Mouse (Mus musculus) olfactory bulb, adult 2 months (tissue): ENCODE data around the gene Il33.

Experiments used
- CTCF ChIP-seq: fragments of 200-500 bp; IDR thresholded peaks from 2 replicates; pipeline ENCODE4 v1.5.1; 2012; ENCODE audit warnings: low read depth, mild to moderate bottlenecking, low read length, moderate library complexity; ENCODE audit not compliant: insufficient read depth
- POLR2A ChIP-seq: fragments of 200-500 bp; IDR thresholded peaks from 2 replicates; pipeline ENCODE4 v1.6.1; 2012; ENCODE audit warnings: mild to moderate bottlenecking, low read depth, low read length, moderate library complexity; ENCODE audit not compliant: insufficient read depth

- TF ChIP-seq POLR2A (no peak), CTCF (no peak)
These were observed 30.5 kb downstream of the Il33 start for GRCm38 (mm10) chr19:29955454-29955853.
